ENCODE assay signal across 7 mouse cellular contexts in genomic region chr11:69991711-69992110, GRCm38 (mm10). TPM values are rescaled to one million over a fixed set of nuclear protein-coding genes. Genes with fewer than 3 reads are reported as not detected.
DNase-seq lines count a peak whose midpoint lies in the region; ATAC-seq lines count a peak whose summit lies in the region.

No protein-coding gene starts in this region.

- peak overlapping the region; percentile 66; the same call in 1 of the 2 replicates for H3K27ac ChIP-seq in neural tube, embryonic 11.5 days (ENCODE audit: low read depth, low read length)
- H3K27ac ChIP-seq in forebrain, embryonic 13.5 days, result peak overlapping the region; percentile 94
- H3K27ac ChIP-seq in limb, embryonic 15.5 days, result peak overlapping the region; percentile 97
- peak overlapping the region; percentile 89 for H3K27ac ChIP-seq in stomach, embryonic 14.5 days (ENCODE audit: low read length)

- peaks cover 10% of the 10 kb centered on the region for H3K36me3 ChIP-seq in neural tube, embryonic 11.5 days (ENCODE audit: control insufficient read depth, insufficient read depth, low read length)
- peaks cover 51% of the 10 kb centered on the region for H3K36me3 ChIP-seq in forebrain, embryonic 13.5 days (ENCODE audit: poor library complexity, severe bottlenecking)
- H3K36me3 ChIP-seq in limb, embryonic 15.5 days, result peaks cover 54% of the 10 kb centered on the region
- peaks cover 31% of the 10 kb centered on the region for H3K36me3 ChIP-seq in stomach, embryonic 14.5 days (ENCODE audit: control insufficient read depth, insufficient read depth, low read length)

- no peak for DNase-seq in neural tube, embryonic 11.5 days (ENCODE audit: low spot score)
- no peak for DNase-seq in neural tube, embryonic 10.5 days (ENCODE audit: extremely low spot score, low spot score)
- DNase-seq in spleen, postnatal 10 days (ENCODE audit: low spot score in 2 of 2), result no peak
- no peak for DNase-seq in adrenal gland, adult 8-10 months

- peak overlapping the region; percentile 61 for H3K4me3 ChIP-seq in neural tube, embryonic 11.5 days (ENCODE audit: low read depth, low read length)
- H3K4me3 ChIP-seq in forebrain, embryonic 13.5 days, result peak overlapping the region; percentile 66
- peak overlapping the region; percentile 78 for H3K4me3 ChIP-seq in limb, embryonic 15.5 days
- peak overlapping the region; percentile 74 for H3K4me3 ChIP-seq in stomach, embryonic 14.5 days (ENCODE audit: low read depth, low read length)

- peak overlapping the region; percentile 75 for H3K9ac ChIP-seq in neural tube, embryonic 11.5 days (ENCODE audit: low read length)
- peak overlapping the region; percentile 81 for H3K9ac ChIP-seq in forebrain, embryonic 13.5 days
- peak overlapping the region; percentile 85 for H3K9ac ChIP-seq in limb, embryonic 15.5 days
- H3K9ac ChIP-seq in stomach, embryonic 14.5 days (replicated peaks; ENCODE audit: low read depth, low read length), result peak overlapping the region; percentile 81

- WGBS in neural tube, embryonic 11.5 days, result 0% methylated on average over 15 of the region's 15 CpGs
- WGBS in forebrain, embryonic 13.5 days, result under 1% methylated on average over 15 of the region's 15 CpGs
- under 1% methylated on average over 15 of the region's 15 CpGs for WGBS in limb, embryonic 15.5 days
- WGBS in stomach, embryonic 14.5 days, result under 1% methylated on average over 15 of the region's 15 CpGs

- H3K4me1 ChIP-seq in neural tube, embryonic 11.5 days (ENCODE audit: control insufficient read depth, insufficient read depth, low read length), result peaks cover 7% of the 10 kb centered on the region
- peaks cover 25% of the 10 kb centered on the region for H3K4me1 ChIP-seq in forebrain, embryonic 13.5 days
- H3K4me1 ChIP-seq in limb, embryonic 15.5 days, result peaks cover 22% of the 10 kb centered on the region
- peaks cover 8% of the 10 kb centered on the region; the same call in 1 of the 2 replicates for H3K4me1 ChIP-seq in stomach, embryonic 14.5 days (ENCODE audit: control insufficient read depth, insufficient read depth, low read length)

- peak overlapping the region; percentile 59 for H3K4me2 ChIP-seq in neural tube, embryonic 11.5 days (ENCODE audit: low read depth)
- peak overlapping the region; percentile 79 for H3K4me2 ChIP-seq in forebrain, embryonic 13.5 days
- H3K4me2 ChIP-seq in limb, embryonic 15.5 days, result peak overlapping the region; percentile 78
- H3K4me2 ChIP-seq in stomach, embryonic 14.5 days (replicated peaks; ENCODE audit: low read depth, low read length), result peak overlapping the region; percentile 63

- no peaks in the 10 kb centered on the region for H3K9me3 ChIP-seq in neural tube, embryonic 11.5 days (ENCODE audit: control insufficient read depth, low read length)
- H3K9me3 ChIP-seq in forebrain, embryonic 13.5 days (replicated peaks), result no peaks in the 10 kb centered on the region
- H3K9me3 ChIP-seq in limb, embryonic 15.5 days, result no peaks in the 10 kb centered on the region
- no peaks in the 10 kb centered on the region for H3K9me3 ChIP-seq in stomach, embryonic 14.5 days (ENCODE audit: control insufficient read depth, low read depth, low read length)

- ATAC-seq in neural tube, embryonic 11.5 days (ENCODE audit: insufficient read depth, low FRiP score, low TSS enrichment), result no peak
- peak; percentile 19 for ATAC-seq in forebrain, embryonic 13.5 days
- peak; percentile 25; the same call in 1 of the 2 replicates for ATAC-seq in limb, embryonic 15.5 days (ENCODE audit: insufficient number of reproducible peaks, low FRiP score, low TSS enrichment, low read depth)
- no peak for ATAC-seq in stomach, embryonic 14.5 days (ENCODE audit: insufficient number of reproducible peaks, insufficient read depth, low FRiP score, low read depth)

- no peaks in the 10 kb centered on the region for H3K27me3 ChIP-seq in neural tube, embryonic 11.5 days (ENCODE audit: control insufficient read depth, insufficient read depth, low read length)
- no peaks in the 10 kb centered on the region for H3K27me3 ChIP-seq in forebrain, embryonic 13.5 days
- no peaks in the 10 kb centered on the region for H3K27me3 ChIP-seq in limb, embryonic 15.5 days
- H3K27me3 ChIP-seq in stomach, embryonic 14.5 days (ENCODE audit: control insufficient read depth, insufficient read depth, low read length), result no peaks in the 10 kb centered on the region

RNA-seq across cellular contexts. Expression of gene Gabarap, which starts 0.8 kb away (rescaled TPM):
- 530 and 552 TPM in 2 replicates for polyA plus RNA-seq in neural tube, embryonic 11.5 days (2014; fragmentation: Nextera tagmentation; extraction: Ambion mirVana)
- 598 and 670 TPM in 2 replicates for polyA plus RNA-seq in forebrain, embryonic 13.5 days (2015; fragmentation: Nextera tagmentation; extraction: Ambion mirVana)
- polyA plus RNA-seq in limb, embryonic 15.5 days (2015; fragmentation: Nextera tagmentation; extraction: Ambion mirVana), result 545 and 568 TPM in 2 replicates
- 496 and 523 TPM in 2 replicates for polyA plus RNA-seq in stomach, embryonic 14.5 days (2014; fragmentation: Nextera tagmentation; extraction: Ambion mirVana)
- 100 to 1,000 TPM; 369 to 430 (median 397) TPM for total RNA-seq in adrenal gland, adult 8-10 months (2022)

RNA-seq across cellular contexts. Expression of gene Phf23, which starts 3.9 kb away (rescaled TPM):
- polyA plus RNA-seq in neural tube, embryonic 11.5 days (2014; fragmentation: Nextera tagmentation; extraction: Ambion mirVana), result 54.4 and 57.6 TPM in 2 replicates
- 78.5 and 79.9 TPM in 2 replicates for polyA plus RNA-seq in forebrain, embryonic 13.5 days (2015; fragmentation: Nextera tagmentation; extraction: Ambion mirVana)
- polyA plus RNA-seq in limb, embryonic 15.5 days (2015; fragmentation: Nextera tagmentation; extraction: Ambion mirVana), result 72.2 and 81.6 TPM in 2 replicates
- 40.2 and 47.9 TPM in 2 replicates for polyA plus RNA-seq in stomach, embryonic 14.5 days (2014; fragmentation: Nextera tagmentation; extraction: Ambion mirVana)
- 10 to 100 TPM; 55.7 to 61.0 (median 58.4) TPM for total RNA-seq in adrenal gland, adult 8-10 months (2022)

RNA-seq across cellular contexts. Expression of gene Dvl2, which starts 8.7 kb away (rescaled TPM):
- 35.8 and 39.0 TPM in 2 replicates for polyA plus RNA-seq in neural tube, embryonic 11.5 days (2014; fragmentation: Nextera tagmentation; extraction: Ambion mirVana)
- polyA plus RNA-seq in forebrain, embryonic 13.5 days (2015; fragmentation: Nextera tagmentation; extraction: Ambion mirVana), result 31.8 and 35.4 TPM in 2 replicates
- polyA plus RNA-seq in limb, embryonic 15.5 days (2015; fragmentation: Nextera tagmentation; extraction: Ambion mirVana), result 42.2 and 43.1 TPM in 2 replicates
- polyA plus RNA-seq in stomach, embryonic 14.5 days (2014; fragmentation: Nextera tagmentation; extraction: Ambion mirVana), result 29.0 and 29.9 TPM in 2 replicates
- total RNA-seq in adrenal gland, adult 8-10 months (2022), result 10 to 100 TPM; 13.4 to 27.1 (median 20.5) TPM

RNA-seq across cellular contexts. Expression of gene Elp5, which starts 9.4 kb away (rescaled TPM):
- polyA plus RNA-seq in neural tube, embryonic 11.5 days (2014; fragmentation: Nextera tagmentation; extraction: Ambion mirVana), result 149 and 168 TPM in 2 replicates
- 157 and 164 TPM in 2 replicates for polyA plus RNA-seq in forebrain, embryonic 13.5 days (2015; fragmentation: Nextera tagmentation; extraction: Ambion mirVana)
- polyA plus RNA-seq in limb, embryonic 15.5 days (2015; fragmentation: Nextera tagmentation; extraction: Ambion mirVana), result 111 and 119 TPM in 2 replicates
- 104 and 111 TPM in 2 replicates for polyA plus RNA-seq in stomach, embryonic 14.5 days (2014; fragmentation: Nextera tagmentation; extraction: Ambion mirVana)
- 10 to 100 TPM; 56.9 to 87.4 (median 73.6) TPM for total RNA-seq in adrenal gland, adult 8-10 months (2022)

RNA-seq across cellular contexts. Expression of gene Ctdnep1, which starts 10.8 kb away (rescaled TPM):
- 21.5 and 23.3 TPM in 2 replicates for polyA plus RNA-seq in neural tube, embryonic 11.5 days (2014; fragmentation: Nextera tagmentation; extraction: Ambion mirVana)
- 21.1 and 24.3 TPM in 2 replicates for polyA plus RNA-seq in forebrain, embryonic 13.5 days (2015; fragmentation: Nextera tagmentation; extraction: Ambion mirVana)
- polyA plus RNA-seq in limb, embryonic 15.5 days (2015; fragmentation: Nextera tagmentation; extraction: Ambion mirVana), result 24.6 and 32.0 TPM in 2 replicates
- 27.2 and 29.5 TPM in 2 replicates for polyA plus RNA-seq in stomach, embryonic 14.5 days (2014; fragmentation: Nextera tagmentation; extraction: Ambion mirVana)
- 100 to 1,000 TPM; 109 to 125 (median 120) TPM for total RNA-seq in adrenal gland, adult 8-10 months (2022)

Comparison
In these comparisons a context has a peak if more than half of its experiments do, and no peak if none do; other contexts are left out.
1. ATAC-seq: peak in forebrain, embryonic 13.5 days (single experiment) and limb, embryonic 15.5 days (single experiment); none in neural tube, embryonic 11.5 days (single experiment) and stomach, embryonic 14.5 days (single experiment).
2. Peak in every context shown above with its lines, with median percentiles within 50 percentile points of each other: H3K27ac ChIP-seq, H3K4me2 ChIP-seq, H3K4me3 ChIP-seq and H3K9ac ChIP-seq.